Mouse (Mus musculus): Measurements from ENCODE around the gene Wwc1.

- TF ChIP-seq CTCF (IDR thresholded peaks at IDR 0.05; ENCODE audit: low read depth, low read length): no peak
- TF ChIP-seq POLR2A (IDR thresholded peaks at IDR 0.05; ENCODE audit: extremely low read depth, insufficient read depth, low read length): no peak
Observed at GRCm38 (mm10) chr11:35863653-35864052, 116.7 kb downstream of the Wwc1 start.

All from liver, adult 2 months (tissue).